In genomic region chrX:13231243-13231642, GRCm38 (mm10) we compare ENCODE assay signal across 8 mouse cellular contexts. TPM values are rescaled to one million over a fixed set of nuclear protein-coding genes. Genes with fewer than 3 reads are reported as not detected.
DNase-seq lines count a peak whose midpoint lies in the region; ATAC-seq and TF ChIP-seq lines count a peak whose summit lies in the region.

No protein-coding gene starts in this region.

- no peak for TF ChIP-seq CTCF in MEL (IDR thresholded peaks at IDR 0.05 in 2 of 3, conservative IDR thresholded peaks at IDR 0.05 in 1 of 3; ENCODE audit: control insufficient read depth in 1 of 3, insufficient read depth in 1 of 3, low read depth in 2 of 3, low read length in 3 of 3, poor library complexity in 1 of 3, severe bottlenecking in 1 of 3)

- no peaks in the 10 kb centered on the region for H3K36me3 ChIP-seq in erythroblast, embryonic 14.5 days (ENCODE audit: control insufficient read depth)
- peaks cover 0 to 32% of the 10 kb centered on the region in 2 experiments; a peak in 2 of 4 replicates for H3K36me3 ChIP-seq in MEL (ENCODE audit: control insufficient read depth in 1 of 2, insufficient read depth in 2 of 2, low read length in 2 of 2)
- no peaks in the 10 kb centered on the region for H3K36me3 ChIP-seq in hindbrain, embryonic 11.5 days (ENCODE audit: control insufficient read depth, insufficient read depth, low read length)
- no peaks in the 10 kb centered on the region for H3K36me3 ChIP-seq in midbrain, embryonic 10.5 days

- no peaks in the 10 kb centered on the region for H3K27me3 ChIP-seq in erythroblast, embryonic 14.5 days (ENCODE audit: control insufficient read depth)
- no peaks in the 10 kb centered on the region for H3K27me3 ChIP-seq in MEL (ENCODE audit: control insufficient read depth in 1 of 2, insufficient read depth in 2 of 2, low read length in 2 of 2)
- H3K27me3 ChIP-seq in hindbrain, embryonic 11.5 days (ENCODE audit: control insufficient read depth, insufficient read depth, low read length): no peaks in the 10 kb centered on the region
- H3K27me3 ChIP-seq in midbrain, embryonic 10.5 days (ENCODE audit: low read depth, poor library complexity, severe bottlenecking): peaks cover 61% of the 10 kb centered on the region

- WGBS in hindbrain, embryonic 11.5 days: 36% methylated on average over 9 of the region's 9 CpGs
- 31% methylated on average over 9 of the region's 9 CpGs for WGBS in midbrain, embryonic 10.5 days

- TF ChIP-seq RAD21 in MEL (IDR thresholded peaks at IDR 0.05; ENCODE audit: low read depth, low read length): no peak

- H3K79me2 ChIP-seq in MEL (ENCODE audit: control insufficient read depth, insufficient read depth, low read length, poor library complexity): peaks cover 2% of the 10 kb centered on the region; the same call in 1 of the 2 replicates

- peaks cover 43% of the 10 kb centered on the region for H3K4me1 ChIP-seq in erythroblast, embryonic 14.5 days (ENCODE audit: control insufficient read depth)
- H3K4me1 ChIP-seq in MEL (ENCODE audit: control insufficient read depth in 1 of 2, insufficient read depth in 2 of 2, low read length in 2 of 2): peaks cover 27 to 39% of the 10 kb centered on the region in 2 experiments
- H3K4me1 ChIP-seq in hindbrain, embryonic 11.5 days (replicated peaks; ENCODE audit: control insufficient read depth, insufficient read depth, low read length): no peaks in the 10 kb centered on the region; the same call in 1 of the 2 replicates
- H3K4me1 ChIP-seq in midbrain, embryonic 10.5 days: peaks cover 9% of the 10 kb centered on the region

- no peak for ATAC-seq in erythroblast, adult 5-6 weeks (replicated peaks; ENCODE audit: low FRiP score, poor library complexity, severe bottlenecking)
- ATAC-seq in hindbrain, embryonic 11.5 days (ENCODE audit: low FRiP score): peak; percentile 26

- no peak for DNase-seq in MEL (ENCODE audit: low read depth, low spot score)
- DNase-seq in hindbrain, embryonic 11.5 days (ENCODE audit: low spot score): no peak
- DNase-seq in midbrain, embryonic 10.5 days (ENCODE audit: low spot score): peak; percentile 12
- no peak for DNase-seq in spleen, adult 18-20 months
- no peak for DNase-seq in thymus, postnatal 4 days
- DNase-seq in thymus, postnatal 10 days (ENCODE audit: low spot score in 2 of 2): no peak

- H3K27ac ChIP-seq in MEL (ENCODE audit: control insufficient read depth, low read depth, low read length): peak overlapping the region; percentile 73
- peak overlapping the region; percentile 6; the same call in 1 of the 2 replicates for H3K27ac ChIP-seq in hindbrain, embryonic 11.5 days (ENCODE audit: low read depth, low read length)
- H3K27ac ChIP-seq in midbrain, embryonic 10.5 days (replicated peaks): peak overlapping the region; percentile 86

- H3K4me2 ChIP-seq in hindbrain, embryonic 11.5 days (replicated peaks; ENCODE audit: low read depth, low read length): peak overlapping the region; percentile 1; the same call in 1 of the 2 replicates

- H3K4me3 ChIP-seq in erythroblast, embryonic 14.5 days (replicated peaks): peak overlapping the region; percentile 69
- H3K4me3 ChIP-seq in MEL (ENCODE audit: control insufficient read depth in 1 of 2, insufficient read depth in 1 of 2, low read depth in 2 of 2, low read length in 2 of 2): peak overlapping the region; percentile 57 to 67
- H3K4me3 ChIP-seq in hindbrain, embryonic 11.5 days (ENCODE audit: low read depth, low read length): no peak overlapping the region
- peak overlapping the region; percentile 49; the same call in 1 of the 2 replicates for H3K4me3 ChIP-seq in midbrain, embryonic 10.5 days

- H3K9me3 ChIP-seq in erythroblast, embryonic 14.5 days (ENCODE audit: control insufficient read depth, low read length): no peaks in the 10 kb centered on the region
- no peaks in the 10 kb centered on the region for H3K9me3 ChIP-seq in MEL (replicated peaks; ENCODE audit: insufficient read depth, low read length)
- H3K9me3 ChIP-seq in hindbrain, embryonic 11.5 days (ENCODE audit: control insufficient read depth, low read length): no peaks in the 10 kb centered on the region
- no peaks in the 10 kb centered on the region for H3K9me3 ChIP-seq in midbrain, embryonic 10.5 days (replicated peaks)

- peak overlapping the region; percentile 72 for H3K9ac ChIP-seq in MEL (ENCODE audit: control insufficient read depth, low read depth, low read length, poor library complexity, severe bottlenecking)
- 0 out of 2 replicates have a peak overlapping the region, but pooled peaks have one; percentile 17 for H3K9ac ChIP-seq in hindbrain, embryonic 11.5 days (ENCODE audit: low read depth, low read length)

- no peak for TF ChIP-seq EP300 in MEL (IDR thresholded peaks at IDR 0.05; ENCODE audit: low read depth in 1 of 2, low read length in 2 of 2)

- no peak for TF ChIP-seq POLR2A in MEL (IDR thresholded peaks at IDR 0.05; ENCODE audit: control insufficient read depth in 1 of 2, insufficient read depth in 1 of 2, low read depth in 1 of 2, low read length in 2 of 2, poor library complexity in 1 of 2)

TF ChIP-seq in MEL, 35 proteins besides CTCF, POLR2A, EP300 and RAD21:
- TF ChIP-seq CHD1 (IDR thresholded peaks at IDR 0.05; ENCODE audit: low read depth, low read length): 0 out of 2 replicates have a peak, but pooled peaks have one; percentile 3
- no peak for TF ChIP-seq KAT2A (conservative IDR thresholded peaks at IDR 0.05; ENCODE audit: low read depth, low read length)

RNA-seq across cellular contexts. Expression of gene Ddx3x, which starts 49.5 kb away (rescaled TPM):
- 0.47 and 0.49 TPM in 2 replicates for polyA plus RNA-seq in erythroblast, embryonic 14.5 days (2012)
- 61.2 and 65.3 TPM in 2 replicates for total RNA-seq in erythroblast, adult 5-6 weeks (2015; ENCODE audit: low replicate concordance)
- 87.1 and 90.4 TPM in 2 replicates for total RNA-seq in erythroblast, adult 5-6 weeks (2017; ENCODE audit: low replicate concordance)
- 262 and 275 TPM in 2 replicates for total RNA-seq in MEL (2012; rRNA removed)
- polyA plus RNA-seq in MEL (2012; ENCODE audit: insufficient read depth in 1 of 2, insufficient read length in 2 of 2, low read depth in 1 of 2, low replicate concordance in 2 of 2, missing spikeins in 1 of 2): 100 to 1,000 TPM; 146 to 267 TPM
- polyA plus RNA-seq in hindbrain, embryonic 11.5 days (2014; fragmentation: Nextera tagmentation; extraction: Ambion mirVana): 177 and 200 TPM in 2 replicates
- polyA plus RNA-seq in midbrain, embryonic 10.5 days (2016; fragmentation: Nextera tagmentation; extraction: Ambion mirVana): 148 and 156 TPM in 2 replicates

Comparison
In these comparisons a context has a peak if more than half of its experiments do, and no peak if none do; other contexts are left out.
1. H3K27ac ChIP-seq: peak in every context shown above with its lines; median percentile 86 in midbrain, embryonic 10.5 days; 73 in MEL; 6 in hindbrain, embryonic 11.5 days.
2. RNA of gene Ddx3x, which starts 49.5 kb away (polyA plus RNA-seq): 146 to 267 TPM in MEL, 177 to 200 TPM in hindbrain, embryonic 11.5 days and 148 to 156 TPM in midbrain, embryonic 10.5 days; 0.47 to 0.49 TPM in erythroblast, embryonic 14.5 days; every median in the first group is over 10 times any median in the second.